19 mouse cellular contexts compared by ENCODE assay signal in genomic region chr3:28317339-28317738, GRCm38 (mm10).
"Had no signal": no experiment of that assay in that cellular context is flagged by ENCODE, and none has a peak within 500 bp of the region (broad histone marks: within the 10 kb centered on the region; RNA-seq: fewer than 3 reads in every experiment).

No protein-coding gene starts in this region.

- H3K27ac ChIP-seq: limb, embryonic 12.5 days; limb, embryonic 15.5 days; liver, embryonic 14.5 days; macrophage; midbrain, embryonic 12.5 days; midbrain, embryonic 15.5 days; neural tube, embryonic 12.5 days; neural tube, embryonic 15.5 days; stomach, postnatal 0 days had no signal

- ATAC-seq: intestine, embryonic 16.5 days; liver, postnatal 0 days; lung, postnatal 0 days; midbrain, embryonic 15.5 days had no signal

- H3K4me3 ChIP-seq: limb, embryonic 12.5 days; limb, embryonic 15.5 days; midbrain, embryonic 12.5 days; midbrain, embryonic 15.5 days; neural tube, embryonic 12.5 days; neural tube, embryonic 15.5 days had no signal

- DNase-seq: kidney, adult 18-20 months; kidney, adult 9 months; kidney, postnatal 14 days; kidney, postnatal 4 days; left cerebral cortex, postnatal 4 days; liver, postnatal 0 days; lung, embryonic 14.5 days; thymus, postnatal 25 days had no signal
